Mouse (Mus musculus): Measurements from ENCODE around the gene Adat3. TPM values are rescaled to one million over a fixed set of nuclear protein-coding genes. Genes with fewer than 3 reads are reported as not detected.

Gene Adat3
- polyA plus RNA-seq, 2 experiments from 2014 or later = 1.7 to 3.6 TPM

DNA sequence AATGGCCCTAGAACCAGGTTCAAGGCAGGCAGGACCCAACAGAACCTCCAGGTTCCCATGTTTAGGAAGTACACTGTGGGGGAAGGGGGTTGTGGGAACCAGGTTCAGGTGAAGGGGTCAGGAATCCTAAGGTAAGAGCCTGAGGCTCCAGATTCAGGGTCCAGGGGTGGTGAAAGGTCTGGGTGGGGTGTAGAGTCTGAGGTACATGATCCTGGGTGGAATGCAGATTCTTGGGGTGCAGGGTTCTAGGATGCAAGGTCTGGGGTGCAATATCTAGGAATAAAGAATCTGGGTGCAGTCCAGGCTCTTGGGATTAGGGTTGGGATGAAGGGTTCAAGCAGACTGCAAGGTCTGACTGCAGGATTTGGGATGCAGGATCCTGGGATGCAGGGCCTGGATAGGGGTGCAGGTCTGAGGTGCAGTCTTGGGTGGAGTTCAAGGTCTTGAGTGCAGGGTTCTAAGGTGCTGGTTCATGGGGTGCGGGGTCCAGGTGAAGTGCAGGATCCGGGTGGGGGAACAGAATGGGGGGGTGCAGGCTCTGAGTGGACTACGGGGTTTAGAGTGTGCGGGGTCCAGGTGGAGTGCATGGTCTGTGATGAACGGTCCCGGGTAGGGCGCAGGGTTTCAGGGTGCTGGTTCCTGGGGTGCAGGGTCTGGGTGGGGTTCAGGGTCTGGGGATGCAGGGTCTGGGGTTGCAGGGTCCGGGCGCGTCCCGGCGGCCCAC, 52.9 kb downstream of the Adat3 start:
- ATAC-seq = no peak

DNA sequence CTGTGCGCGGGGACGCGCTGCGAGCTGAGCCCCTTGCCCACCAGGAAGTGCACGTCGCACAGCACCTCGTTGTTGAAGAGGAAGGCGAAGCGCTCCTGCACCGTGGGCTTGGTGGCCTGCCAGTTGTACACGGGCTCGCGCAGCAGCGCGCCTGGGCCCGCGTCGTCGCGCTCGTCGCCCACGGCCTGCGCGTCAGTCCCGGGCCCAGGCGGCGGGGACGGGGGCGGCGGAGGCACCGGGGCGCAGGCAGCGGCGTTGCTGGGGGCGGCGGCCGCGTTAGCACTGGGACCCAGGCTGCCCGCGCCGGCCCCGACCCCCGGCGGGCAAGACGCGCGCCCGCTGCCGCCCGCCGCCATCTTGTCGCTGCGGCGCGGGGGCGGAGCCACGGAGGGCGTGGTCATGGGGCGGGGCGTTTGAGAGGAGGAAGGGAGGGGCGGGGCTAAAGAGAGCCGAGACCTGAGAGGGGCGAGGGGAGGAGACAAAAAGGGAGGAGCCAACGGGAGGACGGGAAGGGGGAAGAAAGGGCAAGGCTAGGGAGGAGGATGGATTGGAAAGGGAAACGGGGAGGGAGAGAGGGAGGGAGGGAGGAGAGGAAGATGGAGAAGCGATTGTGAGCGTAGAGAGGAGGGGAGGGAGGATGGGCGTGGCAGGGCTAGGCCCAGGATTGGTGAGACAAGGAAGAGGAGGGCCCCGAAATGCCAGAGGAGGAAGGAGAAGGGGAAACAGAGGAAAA, 53.6 kb downstream of the Adat3 start:
- peak; percentile 59 for ATAC-seq

DNA sequence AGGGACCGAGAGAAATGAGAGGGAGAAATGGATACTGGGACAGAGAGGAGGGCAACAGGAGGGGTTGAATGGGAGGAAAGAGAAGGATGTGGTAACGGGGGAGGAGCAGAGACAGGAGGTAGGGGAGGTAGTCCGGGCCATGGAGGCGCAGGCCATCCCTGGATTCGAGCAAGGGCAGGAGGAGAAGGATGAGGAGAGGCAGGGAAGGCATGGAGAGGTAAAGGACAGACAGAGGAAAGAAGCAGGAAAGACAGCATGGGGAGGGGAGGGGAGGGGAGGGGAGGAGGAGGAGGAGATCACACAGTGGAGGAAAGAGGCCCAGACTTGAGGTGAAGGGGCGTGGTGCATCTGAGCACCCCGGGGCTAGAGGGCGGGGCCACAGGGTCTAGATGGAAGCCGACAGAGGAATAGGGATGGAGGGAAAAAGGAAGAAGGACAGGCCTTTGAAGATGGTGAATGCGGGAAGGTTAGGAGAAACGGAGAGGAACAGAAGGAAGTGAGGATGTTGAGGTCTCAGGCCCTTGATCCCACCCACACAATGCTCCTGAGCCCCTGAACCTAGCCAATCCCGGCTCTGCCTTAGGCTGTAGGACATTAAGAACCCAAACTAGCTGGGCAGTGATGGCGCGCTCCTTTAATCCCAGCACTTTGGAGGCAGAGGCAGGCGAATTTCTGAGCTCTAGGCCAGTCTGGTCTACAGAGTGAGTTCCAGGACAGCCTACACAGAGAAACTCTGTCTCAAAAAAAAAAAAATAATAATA, 54.4 kb downstream of the Adat3 start, which contains the start of gene Btbd2:
Gene Btbd2, minus strand, starts transcription at position 209 of the 761 bp plus-strand sequence.
- peak; percentile 42 for ATAC-seq

Other genes with a start within 250 kb of the Adat3 start
- not detected for gene Plk5, start 246.4 kb upstream of the Adat3 start, polyA plus RNA-seq (2017; shearing (Covaris generic))
- gene Mex3d, start 215.2 kb upstream of the Adat3 start, polyA plus RNA-seq (2017; shearing (Covaris generic)) = 1 to 10 TPM in 1 of 2 experiments, not detected in 1; 1.3 TPM
- 10 to 100 TPM; 26.7 to 27.2 TPM for gene Mbd3, start 203.3 kb upstream of the Adat3 start, polyA plus RNA-seq (2017; shearing (Covaris generic))
- 100 to 1,000 TPM; 268 to 337 TPM for gene Uqcr11, start 196.1 kb upstream of the Adat3 start, polyA plus RNA-seq (2017; shearing (Covaris generic))
- gene Tcf3, start 169.2 kb upstream of the Adat3 start, polyA plus RNA-seq (2017; shearing (Covaris generic)) = 1 to 10 TPM; 7.5 to 8.5 TPM
- not detected for gene Onecut3, start 108.0 kb upstream of the Adat3 start, polyA plus RNA-seq (2017; shearing (Covaris generic))
- not detected for gene Atp8b3, start 63.8 kb upstream of the Adat3 start, polyA plus RNA-seq (2017; shearing (Covaris generic))
- gene Rexo1, start 41.3 kb upstream of the Adat3 start, polyA plus RNA-seq (2017; shearing (Covaris generic)) = 10 to 100 TPM; 13.6 to 16.4 TPM
- gene Klf16, start 25.6 kb upstream of the Adat3 start, polyA plus RNA-seq (2017; shearing (Covaris generic)) = 1 to 10 TPM; 7.2 to 10.0 TPM
- gene Abhd17a, start 12.5 kb upstream of the Adat3 start, polyA plus RNA-seq (2017; shearing (Covaris generic)) = 1 to 10 TPM; 2.3 to 9.7 TPM
- 100 to 1,000 TPM in 1 of 2 experiments, 10 to 100 TPM in 1; 98.1 to 145 TPM for gene Scamp4, start within 50 bp of the Adat3 start, polyA plus RNA-seq (2017; shearing (Covaris generic))
- gene Gm49322, start 3.1 kb downstream of the Adat3 start, polyA plus RNA-seq (2017; shearing (Covaris generic)) = 10 to 100 TPM; 11.1 to 13.6 TPM
- 10 to 100 TPM in 1 of 2 experiments, 1 to 10 TPM in 1; 6.9 to 12.8 TPM for gene Csnk1g2, start 20.0 kb downstream of the Adat3 start, polyA plus RNA-seq (2017; shearing (Covaris generic))
- gene Btbd2, start 54.2 kb downstream of the Adat3 start, polyA plus RNA-seq (2017; shearing (Covaris generic)) = 1 to 10 TPM; 7.2 to 7.3 TPM
- gene Mknk2, start 75.2 kb downstream of the Adat3 start, polyA plus RNA-seq (2017; shearing (Covaris generic)) = 10 to 100 TPM; 37.3 to 51.7 TPM
- 100 to 1,000 TPM; 265 to 359 TPM for gene Mob3a, start 99.1 kb downstream of the Adat3 start, polyA plus RNA-seq (2017; shearing (Covaris generic))
- gene Izumo4, start 99.3 kb downstream of the Adat3 start, polyA plus RNA-seq (2017; shearing (Covaris generic)) = 100 to 1,000 TPM in 1 of 2 experiments, 10 to 100 TPM in 1; 89.2 to 116 TPM
- 10 to 100 TPM; 26.7 to 29.1 TPM for gene Ap3d1, start 139.4 kb downstream of the Adat3 start, polyA plus RNA-seq (2017; shearing (Covaris generic))
- gene Dot1l, start 152.3 kb downstream of the Adat3 start, polyA plus RNA-seq (2017; shearing (Covaris generic)) = 10 to 100 TPM; 13.4 to 15.5 TPM
- gene Sf3a2, start 195.3 kb downstream of the Adat3 start, polyA plus RNA-seq (2017; shearing (Covaris generic)) = 10 to 100 TPM; 12.3 to 13.2 TPM
- 100 to 1,000 TPM; 106 to 120 TPM for gene Plekhj1, start 195.7 kb downstream of the Adat3 start, polyA plus RNA-seq (2017; shearing (Covaris generic))
- not detected for gene Amh, start 202.4 kb downstream of the Adat3 start, polyA plus RNA-seq (2017; shearing (Covaris generic))
- gene Jsrp1, start 210.6 kb downstream of the Adat3 start, polyA plus RNA-seq (2017; shearing (Covaris generic)) = not detected
- gene Oaz1, start 223.8 kb downstream of the Adat3 start, polyA plus RNA-seq (2017; shearing (Covaris generic)) = 1,000 to 10,000 TPM; 1,727 to 2,219 TPM
- not detected for gene Lingo3, start 241.2 kb downstream of the Adat3 start, polyA plus RNA-seq (2017; shearing (Covaris generic))

All from CD4-positive, CD25-positive, alpha-beta regulatory T cell, adult 4 months (primary cell).